Mouse (Mus musculus): Measurements from ENCODE around the gene Lrrc20. TPM values are rescaled to one million over a fixed set of nuclear protein-coding genes. Genes with fewer than 3 reads are reported as not detected.

Lrrc20 gene
- polyA plus RNA-seq, 2 experiments = 6.1 to 6.4 TPM

- DNase-seq (ENCODE audit: low read depth in 3 of 3, low spot score in 3 of 3) = no peak
- H3K36me3 ChIP-seq (replicated peaks; ENCODE audit: control insufficient read depth, insufficient read depth, low read depth) = peaks cover 53% of the 10 kb centered on the region
- H3K4me3 ChIP-seq (ENCODE audit: insufficient read depth in 1 of 2, low read depth in 2 of 2, low read length in 2 of 2) = no peak overlapping the region
- WGBS (ENCODE audit: insufficient replicate concordance) = 89% methylated on average over 9 of the region's 9 CpGs
- H3K4me1 ChIP-seq (replicated peaks; ENCODE audit: control insufficient read depth in 2 of 2, insufficient read depth in 2 of 2, low read length in 1 of 2) = no peaks in the 10 kb centered on the region; a peak in 1 of 4 replicates
- H3K9ac ChIP-seq (replicated peaks) = no peak overlapping the region
- H3K4me2 ChIP-seq (ENCODE audit: low read depth) = no peak overlapping the region
- no peaks in the 10 kb centered on the region for H3K27me3 ChIP-seq (ENCODE audit: control insufficient read depth, insufficient read depth, low read length)
- no peaks in the 10 kb centered on the region for H3K9me3 ChIP-seq (ENCODE audit: control insufficient read depth, low read length)
- no peak overlapping the region for H3K27ac ChIP-seq
- TF ChIP-seq CTCF (IDR thresholded peaks at IDR 0.05; ENCODE audit: low read depth) = no peak
- TF ChIP-seq EP300 (IDR thresholded peaks at IDR 0.05; ENCODE audit: low read depth) = no peak
- no peak for ATAC-seq (ENCODE audit: insufficient read depth)
Measured at GRCm38 (mm10) chr10:61431375-61431774, 44.2 kb upstream of the Lrrc20 start.

- Histone ChIP-seq H3K4me2 (ENCODE audit: low read depth) (no peak overlapping the region), H3K4me3 (ENCODE audit: insufficient read depth in 1 of 2, low read depth in 2 of 2, low read length in 2 of 2) (no peak overlapping the region), H3K4me1 (replicated peaks; ENCODE audit: control insufficient read depth in 2 of 2, insufficient read depth in 2 of 2, low read length in 1 of 2) (peaks cover 0 to 9% of the 10 kb centered on the region in 2 experiments; a peak in 2 of 4 replicates), H3K27ac (no peak overlapping the region), H3K27me3 (ENCODE audit: control insufficient read depth, insufficient read depth, low read length) (no peaks in the 10 kb centered on the region), H3K9me3 (ENCODE audit: control insufficient read depth, low read length) (no peaks in the 10 kb centered on the region), H3K36me3 (replicated peaks; ENCODE audit: control insufficient read depth, insufficient read depth, low read depth) (peaks cover 22% of the 10 kb centered on the region), H3K9ac (replicated peaks) (no peak overlapping the region)
- ATAC-seq (ENCODE audit: insufficient read depth) (no peak), DNase-seq (ENCODE audit: low read depth in 3 of 3, low spot score in 3 of 3) (no peak)
- WGBS (ENCODE audit: insufficient replicate concordance) = 75% methylated on average over 7 of the region's 7 CpGs
- TF ChIP-seq EP300 (IDR thresholded peaks at IDR 0.05; ENCODE audit: low read depth) (no peak), CTCF (IDR thresholded peaks at IDR 0.05; ENCODE audit: low read depth) (no peak)
Measured at GRCm38 (mm10) chr10:61440202-61440800, 35.3 kb upstream of the Lrrc20 start.

GRCm38 (mm10) chr10:61443456-61443855 is 32.1 kb upstream of the Lrrc20 start:
- Histone ChIP-seq H3K9ac (replicated peaks) (no peak overlapping the region), H3K36me3 (replicated peaks; ENCODE audit: control insufficient read depth, insufficient read depth, low read depth) (peaks cover 21% of the 10 kb centered on the region), H3K4me1 (replicated peaks; ENCODE audit: control insufficient read depth in 2 of 2, insufficient read depth in 2 of 2, low read length in 1 of 2) (peaks cover 0 to 16% of the 10 kb centered on the region in 2 experiments; a peak in 3 of 4 replicates), H3K9me3 (ENCODE audit: control insufficient read depth, low read length) (no peaks in the 10 kb centered on the region), H3K4me2 (ENCODE audit: low read depth) (no peak overlapping the region), H3K4me3 (ENCODE audit: insufficient read depth in 1 of 2, low read depth in 2 of 2, low read length in 2 of 2) (no peak overlapping the region), H3K27ac (no peak overlapping the region), H3K27me3 (ENCODE audit: control insufficient read depth, insufficient read depth, low read length) (no peaks in the 10 kb centered on the region)
- WGBS (ENCODE audit: insufficient replicate concordance) = 59% methylated on average over 6 of the region's 6 CpGs
- no peak for DNase-seq (ENCODE audit: low read depth in 3 of 3, low spot score in 3 of 3)
- no peak for ATAC-seq (ENCODE audit: insufficient read depth)
- TF ChIP-seq CTCF (IDR thresholded peaks at IDR 0.05; ENCODE audit: low read depth) (no peak), EP300 (IDR thresholded peaks at IDR 0.05; ENCODE audit: low read depth) (no peak)

- 76% methylated on average over 1 of the region's 1 CpGs for WGBS (ENCODE audit: insufficient replicate concordance)
Measured at GRCm38 (mm10) chr10:61443876-61444275, 31.7 kb upstream of the Lrrc20 start.

GRCm38 (mm10) chr10:61445016-61445415 is 30.6 kb upstream of the Lrrc20 start:
- H3K4me3 ChIP-seq (ENCODE audit: insufficient read depth in 1 of 2, low read depth in 2 of 2, low read length in 2 of 2) = no peak overlapping the region
- WGBS (ENCODE audit: insufficient replicate concordance) = 79% methylated on average over 3 of the region's 3 CpGs
- no peak for ATAC-seq (ENCODE audit: insufficient read depth)
- no peak overlapping the region for H3K4me2 ChIP-seq (ENCODE audit: low read depth)
- no peak for DNase-seq (ENCODE audit: low read depth in 3 of 3, low spot score in 3 of 3)
- no peaks in the 10 kb centered on the region for H3K27me3 ChIP-seq (ENCODE audit: control insufficient read depth, insufficient read depth, low read length)
- no peak for TF ChIP-seq EP300 (IDR thresholded peaks at IDR 0.05; ENCODE audit: low read depth)
- no peak for TF ChIP-seq CTCF (IDR thresholded peaks at IDR 0.05; ENCODE audit: low read depth)
- H3K9me3 ChIP-seq (ENCODE audit: control insufficient read depth, low read length) = no peaks in the 10 kb centered on the region
- peaks cover 11 to 29% of the 10 kb centered on the region in 2 experiments for H3K4me1 ChIP-seq (replicated peaks; ENCODE audit: control insufficient read depth in 2 of 2, insufficient read depth in 2 of 2, low read length in 1 of 2)
- H3K27ac ChIP-seq = no peak overlapping the region
- no peak overlapping the region for H3K9ac ChIP-seq (replicated peaks)
- H3K36me3 ChIP-seq (replicated peaks; ENCODE audit: control insufficient read depth, insufficient read depth, low read depth) = peaks cover 26% of the 10 kb centered on the region

More at GRCm38 (mm10) chr10:61443876-61444275, 31.7 kb upstream of the Lrrc20 start:
- no peak overlapping the region for H3K4me3 ChIP-seq (ENCODE audit: insufficient read depth in 1 of 2, low read depth in 2 of 2, low read length in 2 of 2)
- H3K4me2 ChIP-seq (ENCODE audit: low read depth) = no peak overlapping the region
- ATAC-seq (ENCODE audit: insufficient read depth) = no peak
- DNase-seq (ENCODE audit: low read depth in 3 of 3, low spot score in 3 of 3) = no peak
- H3K27me3 ChIP-seq (ENCODE audit: control insufficient read depth, insufficient read depth, low read length) = no peaks in the 10 kb centered on the region
- no peak overlapping the region for H3K27ac ChIP-seq
- H3K9ac ChIP-seq (replicated peaks) = no peak overlapping the region
- peaks cover under 1 to 19% of the 10 kb centered on the region in 2 experiments; a peak in 3 of 4 replicates for H3K4me1 ChIP-seq (replicated peaks; ENCODE audit: control insufficient read depth in 2 of 2, insufficient read depth in 2 of 2, low read length in 1 of 2)
- no peaks in the 10 kb centered on the region for H3K9me3 ChIP-seq (ENCODE audit: control insufficient read depth, low read length)
- TF ChIP-seq CTCF (IDR thresholded peaks at IDR 0.05; ENCODE audit: low read depth) (no peak), EP300 (IDR thresholded peaks at IDR 0.05; ENCODE audit: low read depth) (no peak)
- H3K36me3 ChIP-seq (replicated peaks; ENCODE audit: control insufficient read depth, insufficient read depth, low read depth) = peaks cover 23% of the 10 kb centered on the region

All from liver, embryonic 14.5 days (tissue).